27 mouse cellular contexts compared by ENCODE assay signal in the genomic region with DNA sequence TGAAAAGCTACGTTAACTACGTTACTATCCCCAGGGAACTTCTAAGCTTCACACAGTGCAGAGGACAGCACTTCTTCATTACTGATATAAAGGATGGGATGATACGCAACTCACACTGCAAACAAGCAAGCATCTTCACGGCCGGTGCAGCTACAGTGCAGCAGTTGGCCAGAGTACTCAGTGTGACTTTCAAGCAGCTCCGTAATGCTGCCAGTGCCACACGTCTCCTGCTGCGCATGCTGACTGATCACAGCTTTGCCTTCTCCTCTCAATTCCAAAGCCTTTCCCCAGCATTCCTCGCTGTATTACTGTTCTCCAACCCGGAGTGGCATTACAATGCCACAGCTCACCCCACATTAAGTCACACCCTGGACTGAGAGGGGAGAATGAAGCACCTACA. TPM values are rescaled to one million over a fixed set of nuclear protein-coding genes. Genes with fewer than 3 reads are reported as not detected.
DNase-seq lines count a peak whose midpoint lies in the region; ATAC-seq and TF ChIP-seq lines count a peak whose summit lies in the region.
"Had no signal": no experiment of that assay in that cellular context is flagged by ENCODE, and none has a peak within 500 bp of the region (broad histone marks: within the 10 kb centered on the region; RNA-seq: fewer than 3 reads in every experiment).

No protein-coding gene starts in this region.

- no peak for ATAC-seq in intestine, postnatal 0 days
- no peak for ATAC-seq in intestine, embryonic 16.5 days
- peak; percentile 26 for ATAC-seq in megakaryocyte, adult 5-6 weeks (ENCODE audit: poor library complexity, severe bottlenecking)
- ATAC-seq: forebrain, embryonic 15.5 days; midbrain, embryonic 16.5 days had no signal

- TF ChIP-seq CTCF in intestine, postnatal 0 days (IDR thresholded peaks at IDR 0.05; ENCODE audit: low read depth), result no peak
- TF ChIP-seq CTCF in bone marrow, adult 2 months (IDR thresholded peaks at IDR 0.05; ENCODE audit: control insufficient read depth, insufficient read depth, low read length), result no peak

- WGBS in intestine, postnatal 0 days, result 90% methylated on average over 10 of the region's 10 CpGs
- 91% methylated on average over 10 of the region's 10 CpGs for WGBS in intestine, embryonic 16.5 days
- WGBS in bone marrow, adult 2 months, result 76% methylated on average over 10 of the region's 10 CpGs

- peak overlapping the region; percentile 28 for H3K27ac ChIP-seq in intestine, postnatal 0 days (ENCODE audit: low read depth, low read length)
- H3K27ac ChIP-seq in intestine, embryonic 16.5 days (ENCODE audit: low read length), result no peak overlapping the region
- H3K27ac ChIP-seq in bone marrow, adult 2 months (ENCODE audit: control insufficient read depth, insufficient read depth, low read depth, low read length, poor library complexity), result no peak overlapping the region
- H3K27ac ChIP-seq: embryonic facial prominence, embryonic 12.5 days; forebrain, embryonic 15.5 days; heart, adult 2 months; hindbrain, embryonic 15.5 days; layer of hippocampus, adult 2 months; left cerebral cortex, adult 2 months; liver, embryonic 13.5 days; neural tube, embryonic 15.5 days had no signal

- TF ChIP-seq POLR2A in bone marrow, adult 2 months (IDR thresholded peaks at IDR 0.05; ENCODE audit: borderline replicate concordance, control insufficient read depth, low read depth, low read length), result no peak

- H3K4me2 ChIP-seq in intestine, postnatal 0 days (replicated peaks; ENCODE audit: low read depth), result no peak overlapping the region
- no peak overlapping the region for H3K4me2 ChIP-seq in intestine, embryonic 16.5 days (ENCODE audit: low read depth, low read length)
- H3K4me2 ChIP-seq: embryonic facial prominence, embryonic 12.5 days; forebrain, embryonic 15.5 days; hindbrain, embryonic 15.5 days; liver, embryonic 13.5 days; neural tube, embryonic 15.5 days had no signal

- no peaks in the 10 kb centered on the region for H3K9me3 ChIP-seq in intestine, postnatal 0 days (ENCODE audit: control insufficient read depth)
- H3K9me3 ChIP-seq in intestine, embryonic 16.5 days (ENCODE audit: control insufficient read depth, low read length), result no peaks in the 10 kb centered on the region
- H3K9me3 ChIP-seq: embryonic facial prominence, embryonic 12.5 days; forebrain, embryonic 15.5 days; hindbrain, embryonic 15.5 days; liver, embryonic 13.5 days; neural tube, embryonic 15.5 days had no signal

- H3K27me3 ChIP-seq in intestine, postnatal 0 days (replicated peaks; ENCODE audit: control insufficient read depth, insufficient read depth, low read length), result no peaks in the 10 kb centered on the region
- H3K27me3 ChIP-seq in intestine, embryonic 16.5 days (replicated peaks; ENCODE audit: control insufficient read depth, insufficient read depth, low read length), result no peaks in the 10 kb centered on the region
- H3K27me3 ChIP-seq: embryonic facial prominence, embryonic 12.5 days; forebrain, embryonic 15.5 days; hindbrain, embryonic 15.5 days; liver, embryonic 13.5 days; neural tube, embryonic 15.5 days had no signal

- DNase-seq in CD4-positive helper T cell, adult 2 months (ENCODE audit: low read depth, low spot score), result peak; percentile 59
- DNase-seq in layer of hippocampus, adult 8-10 months (ENCODE audit: low spot score in 2 of 2), result no peak
- DNase-seq in left cerebral cortex, adult 11 months (ENCODE audit: low spot score), result no peak
- no peak for DNase-seq in cerebellum, postnatal 25 days
- DNase-seq: adrenal gland, adult 8-10 months; cerebellum, adult 9-11 months; gastrocnemius, postnatal 14 days; heart, adult 2 months; heart, postnatal 36 days; kidney, adult 2 months; kidney, postnatal 14 days; left cerebral cortex, postnatal 4 days; liver, embryonic 13.5 days; right cerebral cortex, postnatal 25 days had no signal

- H3K9ac ChIP-seq in intestine, postnatal 0 days (ENCODE audit: low read depth, low read length), result no peak overlapping the region
- no peak overlapping the region for H3K9ac ChIP-seq in intestine, embryonic 16.5 days (ENCODE audit: low read depth, low read length)
- H3K9ac ChIP-seq: embryonic facial prominence, embryonic 12.5 days; forebrain, embryonic 15.5 days; hindbrain, embryonic 15.5 days; liver, embryonic 13.5 days; neural tube, embryonic 15.5 days had no signal

- peaks cover 33% of the 10 kb centered on the region for H3K36me3 ChIP-seq in intestine, postnatal 0 days (ENCODE audit: control insufficient read depth, insufficient read depth)
- peaks cover 8% of the 10 kb centered on the region; the same call in 1 of the 2 replicates for H3K36me3 ChIP-seq in intestine, embryonic 16.5 days (ENCODE audit: control insufficient read depth, insufficient read depth, low read length)

- no peak overlapping the region for H3K4me3 ChIP-seq in intestine, postnatal 0 days (ENCODE audit: low read depth, low read length)
- H3K4me3 ChIP-seq in intestine, embryonic 16.5 days (ENCODE audit: low read length), result no peak overlapping the region
- peak overlapping the region; percentile 14 for H3K4me3 ChIP-seq in bone marrow, adult 2 months (replicated peaks; ENCODE audit: control insufficient read depth, low read depth, low read length)
- H3K4me3 ChIP-seq: embryonic facial prominence, embryonic 12.5 days; forebrain, embryonic 15.5 days; heart, adult 2 months; hindbrain, embryonic 15.5 days; layer of hippocampus, adult 2 months; left cerebral cortex, adult 2 months; liver, embryonic 13.5 days; neural tube, embryonic 15.5 days had no signal

- no peaks in the 10 kb centered on the region; the same call in 1 of the 2 replicates for H3K4me1 ChIP-seq in intestine, postnatal 0 days (replicated peaks; ENCODE audit: control insufficient read depth, insufficient read depth, low read length)
- H3K4me1 ChIP-seq in intestine, embryonic 16.5 days (ENCODE audit: control insufficient read depth, insufficient read depth, low read length), result no peaks in the 10 kb centered on the region
- H3K4me1 ChIP-seq in bone marrow, adult 2 months (ENCODE audit: control insufficient read depth, insufficient read depth, low read length), result peaks cover 2% of the 10 kb centered on the region; the same call in 1 of the 2 replicates

RNA-seq across cellular contexts. Expression of a gene that starts 6.3 kb away (rescaled TPM):
- 51.7 and 54.8 TPM in 2 replicates for polyA plus RNA-seq in intestine, postnatal 0 days (2015; fragmentation: Nextera tagmentation; extraction: Ambion mirVana)
- polyA plus RNA-seq in intestine, embryonic 16.5 days (2015; fragmentation: Nextera tagmentation; extraction: Ambion mirVana), result 36.2 and 39.7 TPM in 2 replicates
- polyA plus RNA-seq in bone marrow, adult 2 months (2011; ENCODE audit: insufficient read depth, insufficient read length, low replicate concordance, missing spikeins), result 7.4 and 14.3 TPM in 2 replicates
- total RNA-seq in megakaryocyte, adult 5-6 weeks (2015), result 20.8 and 23.1 TPM in 2 replicates
- total RNA-seq in megakaryocyte, adult 5-6 weeks (2017), result 38.7 and 44.3 TPM in 2 replicates
- total RNA-seq in layer of hippocampus, adult 8-10 months (2022), result 100 to 1,000 TPM in 3 of 4 experiments, 10 to 100 TPM in 1; 97.6 to 107 (median 104) TPM

RNA-seq across cellular contexts. Expression of a gene that starts 24.7 kb away (rescaled TPM):
- 25.0 and 27.7 TPM in 2 replicates for polyA plus RNA-seq in intestine, postnatal 0 days (2015; fragmentation: Nextera tagmentation; extraction: Ambion mirVana)
- polyA plus RNA-seq in intestine, embryonic 16.5 days (2015; fragmentation: Nextera tagmentation; extraction: Ambion mirVana), result 43.5 and 48.7 TPM in 2 replicates
- polyA plus RNA-seq in bone marrow, adult 2 months (2011; ENCODE audit: insufficient read depth, insufficient read length, low replicate concordance, missing spikeins), result 13.8 and 16.4 TPM in 2 replicates
- 27.9 and 35.9 TPM in 2 replicates for total RNA-seq in megakaryocyte, adult 5-6 weeks (2015)
- 50.4 and 52.2 TPM in 2 replicates for total RNA-seq in megakaryocyte, adult 5-6 weeks (2017)
- 10 to 100 TPM; 41.4 to 60.5 (median 46.7) TPM for total RNA-seq in layer of hippocampus, adult 8-10 months (2022)

RNA-seq across cellular contexts. Expression of a gene that starts 44.8 kb away (rescaled TPM):
- not detected in 2 replicates for polyA plus RNA-seq in intestine, postnatal 0 days (2015; fragmentation: Nextera tagmentation; extraction: Ambion mirVana)
- not detected in 2 replicates for polyA plus RNA-seq in intestine, embryonic 16.5 days (2015; fragmentation: Nextera tagmentation; extraction: Ambion mirVana)
- polyA plus RNA-seq in bone marrow, adult 2 months (2011; ENCODE audit: insufficient read depth, insufficient read length, low replicate concordance, missing spikeins), result 0.63 and 1.5 TPM in 2 replicates
- 3.1 and 4.2 TPM in 2 replicates for total RNA-seq in megakaryocyte, adult 5-6 weeks (2015)
- total RNA-seq in megakaryocyte, adult 5-6 weeks (2017), result 4.3 and 5.9 TPM in 2 replicates
- not detected for total RNA-seq in layer of hippocampus, adult 8-10 months (2022)
- total RNA-seq: gastrocnemius, postnatal 14 days; layer of hippocampus, adult 2 months; left cerebral cortex, adult 2 months; left cerebral cortex, postnatal 4 days; megakaryocyte-erythroid progenitor cell, adult 5-6 weeks had no signal
- polyA plus RNA-seq: embryonic facial prominence, embryonic 12.5 days; heart, embryonic 14.5 days; midbrain, embryonic 16.5 days had no signal
